Mouse (Mus musculus) left cerebral cortex, postnatal 10 days (tissue): Measurements from ENCODE around the gene Phtf2. TPM values are rescaled to one million over a fixed set of nuclear protein-coding genes. Genes with fewer than 3 reads are reported as not detected.
A peak's percentile ranks its signal among the peaks of the same experiment; 100 is the strongest.
"Not testable (repeated sequence)": the region's sequence is repeated elsewhere in the genome, so short reads cannot be mapped to it uniquely, and the experiment has no call there.

Experiments
- DNase-seq, 2 experiments: peaks; one replicate each; pipeline ENCODE4 v3.0.0; 2021 to 2022; ENCODE audit warnings: low spot score in 2 of 2, mixed read lengths in 1 of 2; ENCODE audit errors: extremely low spot score in 1 of 2
- intact Hi-C: fragments of 180-260 bp; cut with DNase I; formaldehyde crosslinking; loops from one replicate; pipeline ENCODE4 v1.15.1; 2025
- total RNA-seq, 2 experiments: library from RNA; stranded (reverse); gene quantifications; 2 replicates each; pipeline ENCODE4 v1.2.3; 2021

The Phtf2 gene
- total RNA-seq, 2 experiments from 2014 or later: 23.4 to 28.1 TPM

DNA sequence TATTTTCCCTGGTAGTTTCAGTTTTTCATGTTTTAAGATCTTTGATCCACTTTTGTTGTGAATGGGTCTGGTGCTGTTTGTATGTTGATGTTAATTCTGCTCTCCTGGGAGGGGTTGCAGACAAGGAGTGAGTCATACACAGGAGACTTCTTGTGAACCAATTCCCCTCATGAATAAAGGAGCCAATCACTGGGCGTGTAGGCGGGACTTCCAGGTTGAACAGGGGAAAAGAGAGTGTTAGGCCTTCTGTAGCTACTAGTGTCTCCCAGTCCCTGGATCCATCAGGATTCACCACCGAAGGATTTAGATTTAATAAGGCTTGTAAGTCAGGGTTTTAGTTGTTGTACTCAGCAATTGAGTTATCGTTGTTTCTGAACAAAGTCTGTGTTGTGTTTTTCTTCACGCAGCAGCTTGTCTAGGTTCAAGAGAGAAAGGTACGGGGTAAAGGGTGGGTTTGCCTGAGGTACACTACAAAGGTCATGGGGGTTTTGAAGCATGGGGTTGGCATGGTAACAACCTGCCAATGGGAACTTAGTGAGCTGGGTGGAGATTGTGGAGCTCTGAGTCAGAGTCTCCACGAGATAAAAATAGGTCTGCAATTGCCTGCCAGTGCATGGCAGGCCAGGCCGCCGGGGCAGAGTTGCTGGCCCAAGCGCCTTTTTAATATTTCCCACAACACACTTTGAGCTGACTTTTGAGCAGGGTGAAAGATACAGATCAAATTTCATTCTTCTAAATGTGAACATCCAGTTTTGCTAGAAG, 90.0 kb downstream of the Phtf2 start:
- intact Hi-C loops: no loop called here
- no peak for DNase-seq

DNA sequence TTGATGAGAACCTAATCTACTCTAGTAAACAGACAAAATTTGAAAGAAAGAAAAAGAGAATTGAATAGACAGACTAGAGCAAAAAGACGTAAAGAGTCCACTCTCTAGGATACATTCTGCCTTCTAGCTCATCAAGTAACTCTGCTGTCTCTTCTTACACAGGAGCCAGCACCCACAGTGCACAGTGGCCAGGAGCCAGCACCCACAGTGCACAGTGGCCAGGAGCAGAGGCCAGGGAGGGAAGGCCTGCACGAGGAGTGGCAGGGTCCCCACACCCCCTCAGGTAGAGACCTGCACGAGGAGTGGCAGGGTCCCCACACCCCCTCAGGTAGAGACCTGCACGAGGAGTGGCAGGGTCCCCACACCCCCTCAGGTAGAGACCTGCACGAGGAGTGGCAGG, 95.5 kb downstream of the Phtf2 start:
- DNase-seq, intact Hi-C loops: not testable (repeated sequence)

DNA sequence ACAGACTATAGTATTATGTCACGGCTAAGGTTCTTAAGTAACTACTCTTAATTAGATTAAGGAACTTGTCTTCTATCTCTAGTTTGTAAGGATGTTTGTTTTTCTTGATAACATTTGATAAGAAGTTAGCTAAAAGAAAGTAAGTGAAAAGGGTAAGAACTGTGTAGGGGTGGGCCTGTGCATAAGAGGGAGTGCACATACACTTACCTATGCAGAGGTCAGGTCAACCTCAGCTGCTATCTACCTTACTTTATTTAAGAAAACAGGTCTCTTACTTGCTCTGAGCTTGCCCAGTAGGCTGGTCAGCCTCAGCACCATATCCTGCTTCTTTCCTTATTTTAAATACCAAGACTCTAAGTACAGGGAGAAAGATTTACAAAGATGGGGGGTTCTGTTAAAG, 100.8 kb downstream of the Phtf2 start:
- intact Hi-C loops: no loop called here
- no peak for DNase-seq

DNA sequence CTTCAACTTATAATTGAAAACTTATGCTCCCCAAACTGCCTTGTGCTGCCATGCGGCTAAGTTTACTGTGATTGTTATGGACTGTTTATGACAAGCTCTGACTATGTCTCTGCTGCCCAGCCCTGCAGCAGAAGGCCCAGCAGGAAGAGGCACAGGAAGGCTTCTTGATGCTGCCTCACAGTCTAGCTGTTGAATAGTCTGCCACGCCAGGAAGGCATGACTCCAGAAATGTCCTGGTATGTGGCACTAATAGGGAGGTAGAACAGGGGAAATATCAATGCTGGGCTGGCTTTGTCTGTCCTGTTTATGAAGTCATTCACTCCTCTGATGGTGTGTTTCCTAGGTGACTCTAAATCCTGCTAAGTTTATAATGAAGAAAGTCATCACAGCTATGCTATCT, 102.7 kb downstream of the Phtf2 start:
- intact Hi-C loops: no loop called here
- DNase-seq: no peak

DNA sequence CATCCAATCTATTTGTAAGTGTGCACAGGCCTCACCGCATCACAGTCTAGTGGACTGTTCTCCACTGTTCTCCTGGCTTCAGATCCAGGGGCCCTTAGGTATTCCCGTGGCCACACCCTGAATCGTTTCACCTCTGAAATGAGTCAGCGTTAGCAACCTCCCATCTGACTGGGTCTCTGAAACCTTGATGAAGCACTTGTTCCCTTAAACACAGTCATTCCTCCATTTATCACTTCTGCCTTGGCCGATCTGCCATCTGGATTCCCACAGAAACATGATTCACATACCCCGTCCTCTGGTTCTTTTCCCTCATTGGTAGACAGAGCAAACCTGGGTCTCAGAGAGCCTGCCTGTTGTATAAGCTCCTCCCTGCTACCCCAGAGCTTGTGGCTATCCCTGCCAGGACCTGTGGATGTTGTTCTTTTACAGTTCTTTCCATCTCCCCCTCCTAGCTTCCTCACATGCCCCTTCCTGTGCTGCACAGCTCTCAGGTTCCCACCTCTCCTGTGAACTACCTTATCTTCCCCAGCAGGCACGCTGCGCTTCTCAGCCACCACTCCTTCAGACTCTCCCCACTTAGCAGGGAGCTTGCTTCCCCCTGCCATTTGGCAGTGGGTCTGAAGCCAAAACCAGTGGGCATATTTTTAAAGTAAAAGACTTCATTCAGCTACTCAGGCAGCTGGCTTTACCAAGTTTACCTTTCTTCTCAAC, 103.5 kb downstream of the Phtf2 start:
- no peak for DNase-seq
- intact Hi-C loops: no loop called here

DNA sequence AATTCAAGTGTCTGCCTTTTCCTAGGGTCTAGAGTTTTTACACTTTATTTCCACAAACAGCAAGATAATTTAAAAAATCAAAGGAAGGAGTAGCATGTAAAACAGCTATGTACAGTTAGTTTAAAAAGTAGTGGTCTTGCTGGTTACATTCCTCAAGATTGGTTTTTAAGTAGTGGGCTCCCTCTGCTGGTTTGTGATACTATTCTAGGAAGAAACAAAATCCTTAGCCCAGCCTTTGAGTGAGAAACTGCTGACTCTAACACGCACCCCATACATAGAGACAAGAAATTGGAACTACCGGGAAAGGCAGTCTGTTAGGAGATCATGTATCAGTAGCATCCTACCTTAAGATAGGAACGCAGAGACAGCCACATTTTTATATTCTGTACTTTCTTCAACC, 108.6 kb downstream of the Phtf2 start:
- DNase-seq: peak in 1 of 2 experiments; percentile 63
- intact Hi-C loops: no loop called here

DNA sequence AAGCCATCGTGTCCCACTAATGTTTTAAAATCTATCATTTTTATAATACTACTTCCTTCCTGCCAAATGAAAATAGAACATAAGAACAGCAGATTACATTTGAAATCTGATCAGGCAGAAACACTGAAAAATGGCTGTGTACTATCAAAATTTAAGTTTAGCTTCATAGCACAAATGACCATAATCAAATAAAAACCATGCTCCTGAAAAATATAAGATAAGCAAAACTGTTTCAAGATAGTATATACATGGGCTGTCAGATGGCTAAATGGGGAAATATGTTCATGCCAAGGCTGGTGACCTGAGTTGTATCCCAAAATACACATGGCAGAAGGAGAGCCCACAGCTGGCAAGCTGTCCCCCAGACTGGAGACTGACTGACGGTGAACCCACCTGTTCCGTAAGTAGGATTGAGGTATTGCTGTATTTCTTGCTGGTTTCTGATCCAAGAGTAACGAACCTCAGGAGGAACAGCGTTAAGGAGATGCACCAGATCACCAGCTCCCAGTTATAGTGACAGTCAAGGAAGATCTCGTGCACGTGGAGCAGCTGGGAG, 116.5 kb downstream of the Phtf2 start:
- intact Hi-C loops: loop anchor here (10.0 kb wide), 1 partner anchor 1251 kb away; no protein-coding TSS in a partner anchor

DNA sequence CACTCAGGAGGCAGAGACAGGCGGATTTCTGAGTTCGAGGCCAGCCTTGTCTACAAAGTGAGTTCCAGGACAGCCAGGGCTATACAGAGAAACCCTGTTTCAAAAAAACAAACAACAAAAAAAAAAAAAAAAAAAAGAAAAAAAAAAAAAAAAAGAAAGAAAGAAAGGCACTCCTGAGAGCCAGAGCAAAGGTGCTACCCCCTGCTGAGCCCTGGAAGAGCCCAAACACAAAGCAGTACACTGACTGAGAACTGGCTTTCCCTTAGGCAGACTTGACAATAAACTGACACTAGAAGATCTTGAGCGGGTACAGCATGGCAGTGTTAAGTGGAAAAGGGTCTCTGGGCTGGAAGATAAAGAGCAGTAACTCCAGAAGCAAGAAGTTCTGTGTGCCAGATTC, 119.5 kb downstream of the Phtf2 start:
- intact Hi-C loops: loop anchor here (10.0 kb wide), 1 partner anchor 1248 kb away; no protein-coding TSS in a partner anchor
- DNase-seq: not testable (repeated sequence)

More for the DNA sequence above, 116.5 kb downstream of the Phtf2 start:
- no peak for DNase-seq

DNA sequence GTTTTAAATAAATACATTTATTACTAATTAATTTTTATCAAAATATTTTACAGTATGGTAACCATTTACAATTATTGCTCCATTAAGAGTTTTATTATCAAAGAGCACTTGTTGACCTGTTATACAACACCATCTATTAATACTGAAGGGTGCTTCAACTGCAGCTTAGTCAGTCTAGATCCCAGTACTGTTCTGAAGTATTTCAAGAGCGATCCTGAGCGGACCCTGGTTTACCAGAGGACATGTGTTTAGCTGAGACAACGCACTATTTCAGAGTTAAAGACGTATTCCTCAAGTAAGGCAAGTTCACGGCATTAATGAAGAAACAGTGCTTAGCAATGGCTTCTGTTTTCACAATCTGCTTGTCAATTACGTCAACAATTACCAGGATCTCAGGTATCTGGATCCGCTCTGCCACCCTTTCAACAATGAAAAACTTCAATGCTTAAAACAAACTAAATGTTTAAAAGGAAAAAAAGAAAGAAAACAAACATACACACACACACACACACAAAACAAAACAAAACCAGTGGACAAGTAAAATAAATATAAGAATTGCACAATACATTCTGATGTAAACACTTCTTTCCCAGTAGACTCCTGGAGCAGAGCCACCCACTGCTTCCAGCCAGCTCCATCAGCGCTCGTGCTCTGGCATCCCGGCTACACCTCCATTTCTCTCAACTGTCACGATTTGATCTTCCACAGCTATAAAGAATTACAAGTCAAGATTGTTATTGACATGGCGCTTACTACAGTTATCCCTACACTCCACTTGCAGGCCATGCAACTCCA, 121.4 kb downstream of the Phtf2 start:
- intact Hi-C loops: loop anchor here (10.0 kb wide), 1 partner anchor 1246 kb away; no protein-coding TSS in a partner anchor
- no peak for DNase-seq

DNA sequence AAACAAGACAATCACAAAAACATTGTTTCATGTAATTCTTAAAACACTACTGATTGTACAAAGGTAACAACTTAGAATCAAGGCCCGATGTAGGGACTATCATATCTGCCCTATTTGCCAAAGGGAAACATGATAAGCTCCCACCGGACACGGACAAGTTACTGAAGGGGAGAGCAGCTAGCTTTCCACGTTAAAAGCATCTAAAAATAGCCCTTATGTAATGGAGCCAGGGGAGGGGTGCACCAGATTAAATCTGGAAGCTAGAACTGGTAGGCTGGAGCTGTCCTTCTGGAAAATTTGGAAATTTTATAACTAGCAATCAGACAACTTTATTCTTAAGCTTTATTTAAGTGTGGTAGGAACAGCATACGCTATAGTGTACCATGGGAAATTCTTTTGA, 122.2 kb downstream of the Phtf2 start:
- intact Hi-C loops: loop anchor here (10.0 kb wide), 1 partner anchor 1245 kb away; no protein-coding TSS in a partner anchor
- no peak for DNase-seq

DNA sequence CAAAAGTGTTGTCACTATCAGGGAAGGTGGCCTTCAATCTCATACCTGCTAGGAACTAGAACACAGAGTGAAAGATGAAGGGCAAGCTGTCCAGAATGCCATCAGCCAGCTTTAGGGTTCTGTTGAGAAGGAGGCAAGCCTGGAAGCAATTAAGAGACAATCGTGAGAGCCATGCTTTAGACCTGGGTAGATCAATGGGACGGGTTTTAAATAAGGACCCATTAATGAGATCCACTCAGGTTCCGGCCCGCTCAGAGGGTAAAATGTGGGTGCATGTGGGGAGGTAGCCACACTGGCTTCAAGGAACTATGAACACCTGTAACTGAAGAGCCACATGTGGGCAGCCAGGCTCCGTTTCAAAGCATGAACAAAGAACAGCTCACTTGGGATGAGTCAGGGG, 128.0 kb downstream of the Phtf2 start:
- no peak for DNase-seq
- intact Hi-C loops: no loop called here

DNA sequence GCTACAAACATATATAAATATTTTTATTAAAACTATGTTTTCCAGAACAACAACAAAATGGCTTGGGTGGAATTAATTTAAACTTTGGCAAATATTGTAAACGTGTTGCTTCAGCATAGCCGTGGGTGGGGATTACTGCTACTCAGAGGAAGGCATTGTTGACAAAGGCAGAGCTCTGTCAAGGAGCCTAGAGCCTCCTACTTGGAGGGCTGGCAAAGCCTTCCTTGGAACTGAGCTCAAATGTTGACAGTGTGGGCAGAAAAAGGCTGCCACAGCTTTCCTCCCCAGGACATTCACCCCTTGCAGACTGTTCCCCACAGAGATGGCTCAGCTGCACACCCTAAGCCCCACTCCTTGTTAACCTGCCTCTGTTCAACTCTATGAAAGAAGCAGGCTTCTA, 128.8 kb downstream of the Phtf2 start:
- intact Hi-C loops: no loop called here
- no peak for DNase-seq

DNA sequence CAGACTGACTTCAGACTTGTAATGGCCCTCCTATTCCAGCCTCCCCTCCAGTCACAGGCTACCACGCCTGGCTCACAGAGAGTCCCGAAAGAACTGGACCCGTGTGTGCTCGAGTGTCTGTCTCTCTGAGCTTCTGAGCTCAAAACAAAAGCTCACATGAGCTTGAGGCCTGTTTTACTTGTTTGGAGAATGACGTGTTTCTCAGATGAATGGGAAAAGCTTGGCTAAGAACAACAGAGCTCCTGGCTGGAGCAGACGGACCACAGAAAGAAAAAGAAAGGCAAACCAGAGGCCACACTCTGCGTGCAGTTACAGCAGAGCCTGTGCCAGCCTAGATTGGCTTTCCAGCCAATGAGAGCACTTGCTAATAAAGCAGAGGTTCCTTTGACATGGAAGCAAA, 130.2 kb downstream of the Phtf2 start:
- DNase-seq: peak in 1 of 2 experiments; percentile 28
- intact Hi-C loops: no loop called here

DNA sequence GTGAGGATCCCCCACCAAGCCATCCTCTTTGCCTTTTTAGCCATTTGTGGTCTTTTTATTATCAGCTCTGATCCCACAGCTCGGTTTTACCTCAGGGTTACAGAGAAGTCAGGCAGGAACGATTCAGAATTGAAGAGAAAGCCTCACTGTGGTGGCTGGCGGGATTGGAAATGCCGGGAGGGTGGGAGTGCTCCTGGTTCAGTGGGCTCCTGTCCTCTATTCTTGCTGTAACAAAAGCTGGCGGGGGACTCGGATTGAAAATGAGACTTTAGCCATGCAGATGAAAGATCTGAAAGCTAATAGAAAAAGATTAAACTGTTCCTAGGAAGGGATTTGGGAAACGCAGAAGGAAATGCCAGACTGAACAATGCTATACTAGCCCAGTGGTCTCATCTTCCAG, 130.9 kb downstream of the Phtf2 start:
- intact Hi-C loops: no loop called here
- DNase-seq: no peak

DNA sequence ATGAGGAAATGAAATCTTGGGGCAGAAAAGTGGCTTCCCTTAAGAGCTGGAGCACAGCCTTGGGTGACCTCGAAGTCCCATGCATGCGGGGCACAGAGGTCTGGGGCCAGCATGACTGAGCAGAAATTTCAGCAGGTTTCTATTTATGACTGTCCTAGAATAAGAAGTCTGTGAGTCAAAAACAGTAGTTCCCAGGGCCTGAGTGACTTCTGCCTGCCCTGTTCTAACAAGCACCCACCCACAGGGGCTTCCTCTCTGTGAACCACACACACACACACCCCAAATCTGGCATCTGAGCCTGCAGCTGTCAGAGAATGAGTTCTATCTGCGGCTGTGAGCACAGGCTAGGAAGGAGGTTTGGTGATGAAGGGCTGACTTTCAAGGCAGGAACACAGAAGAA, 132.4 kb downstream of the Phtf2 start:
- DNase-seq: no peak
- intact Hi-C loops: no loop called here

DNA sequence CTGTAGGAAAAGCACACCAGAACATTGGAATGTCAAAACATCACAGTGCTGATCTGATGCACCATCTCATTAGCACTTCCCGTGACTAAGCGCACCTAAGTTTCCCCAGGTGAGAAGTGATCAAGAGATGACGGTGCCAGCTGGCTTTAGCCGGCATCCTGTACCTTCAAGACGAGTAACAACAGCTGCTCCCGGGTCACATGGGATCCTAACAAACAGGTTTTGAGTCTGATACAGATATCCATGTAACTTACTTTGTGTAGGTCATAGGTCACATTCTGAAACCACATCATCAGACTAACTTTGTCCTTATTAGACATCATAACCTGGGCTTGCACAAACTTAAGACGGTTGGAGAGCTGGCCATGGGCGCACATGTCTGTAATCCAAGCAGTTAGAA, 133.1 kb downstream of the Phtf2 start:
- intact Hi-C loops: no loop called here
- DNase-seq: no peak

DNA sequence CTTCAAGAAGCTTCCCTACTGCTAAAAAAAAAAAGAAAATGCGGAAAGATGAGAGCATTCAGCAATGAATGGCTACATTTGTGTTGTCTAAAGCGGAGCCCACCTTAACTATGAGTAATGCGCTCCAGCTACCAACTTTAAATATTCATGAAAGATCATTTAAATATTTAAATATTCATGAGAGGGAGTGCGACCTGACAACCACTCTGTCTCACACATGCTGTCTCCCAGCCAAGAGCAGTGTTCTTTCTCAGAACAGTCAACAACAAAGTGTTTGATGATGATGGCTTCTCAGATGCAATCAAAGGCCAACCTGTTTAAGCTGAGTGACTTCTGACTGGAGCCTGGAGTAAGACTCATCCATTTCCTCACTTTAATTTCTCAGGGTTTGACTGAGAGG, 133.8 kb downstream of the Phtf2 start:
- intact Hi-C loops: no loop called here
- DNase-seq: no peak

DNA sequence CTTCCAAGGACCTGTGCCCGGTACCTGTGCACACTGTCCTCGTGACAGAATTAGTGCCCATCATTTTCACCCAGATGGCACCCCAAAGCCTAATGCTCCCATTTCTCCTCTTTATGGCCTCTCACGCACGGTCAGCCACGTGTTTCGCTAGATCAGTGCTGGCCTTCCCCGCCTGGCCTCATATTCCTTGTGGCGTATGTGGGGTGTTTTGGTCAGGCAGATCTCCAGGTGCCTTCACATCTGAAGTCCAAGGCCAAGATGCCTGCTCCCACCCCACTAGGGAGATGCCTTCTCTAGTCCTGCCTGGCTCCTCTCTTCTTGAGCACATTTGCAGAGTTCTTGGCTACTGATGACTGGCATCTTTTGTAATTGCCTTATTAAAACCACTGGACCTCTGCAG, 140.0 kb downstream of the Phtf2 start:
- intact Hi-C loops: no loop called here
- DNase-seq: no peak

DNA sequence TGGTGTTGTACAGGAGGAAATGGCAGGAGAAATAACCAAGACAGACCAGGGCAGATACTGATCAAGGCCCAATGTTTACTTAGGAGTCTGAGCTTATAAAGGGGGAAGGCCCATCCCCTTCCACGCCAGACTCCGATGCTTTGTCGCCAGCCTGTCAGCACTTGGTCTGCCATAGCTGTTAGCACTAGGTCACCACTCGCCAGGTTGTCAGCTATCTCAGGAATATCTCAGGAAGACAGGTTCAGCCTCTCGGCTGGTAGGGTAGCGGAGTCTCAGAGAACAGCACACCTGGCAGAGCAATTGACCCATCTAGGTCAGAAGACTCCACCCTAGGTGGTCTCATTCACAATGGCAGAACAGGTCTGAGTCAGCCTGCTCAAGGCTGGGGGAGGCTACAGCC, 140.7 kb downstream of the Phtf2 start:
- no peak for DNase-seq
- intact Hi-C loops: no loop called here
